Mouse (Mus musculus) hindbrain, postnatal 0 days (tissue): ENCODE data around the gene Sh3pxd2a. TPM values are rescaled to one million over a fixed set of nuclear protein-coding genes. Genes with fewer than 3 reads are reported as not detected.

Source experiments
- ATAC-seq: fragments of 200-750 bp; cut with Nextera tagmentation; 2 replicates; pipeline ENCODE4 v1.8.0; 2017; ENCODE audit warnings: mild to moderate bottlenecking, moderate TSS enrichment, moderate library complexity
- DNase-seq: peaks from one replicate; pipeline ENCODE4 v3.0.0-alpha.2; 2015; ENCODE audit warnings: low spot score
- H3K27ac ChIP-seq: fragments of 300-500 bp; sonication (generic); 2 replicates; pipeline ENCODE4 v1.5.1; 2014; ENCODE audit warnings: mild to moderate bottlenecking
- H3K27me3 ChIP-seq: fragments of 300-500 bp; sonication (generic); 2 replicates; pipeline ENCODE4 v1.6.1; 2014; ENCODE audit warnings: low read length, mixed read lengths; ENCODE audit not compliant: insufficient read depth
- H3K36me3 ChIP-seq: fragments of 300-500 bp; sonication (generic); 2 replicates; pipeline ENCODE4 v1.6.1; 2014; ENCODE audit warnings: low read length, mixed read lengths; ENCODE audit not compliant: insufficient read depth
- H3K4me1 ChIP-seq: fragments of 300-500 bp; sonication (generic); 2 replicates; pipeline ENCODE4 v1.6.1; 2014; ENCODE audit warnings: antibody characterized with exemption, low read length, mixed read lengths; ENCODE audit not compliant: insufficient read depth
- H3K4me2 ChIP-seq: fragments of 300-500 bp; sonication (generic); 2 replicates; pipeline ENCODE4 v1.6.1; 2014; ENCODE audit warnings: low read depth, mild to moderate bottlenecking, low read length, moderate library complexity, mixed read lengths
- H3K4me3 ChIP-seq: fragments of 300-500 bp; sonication (generic); 2 replicates; pipeline ENCODE4 v1.5.1; 2014; ENCODE audit warnings: low read length
- H3K9ac ChIP-seq: fragments of 300-500 bp; sonication (generic); replicated peaks from 2 replicates; pipeline ENCODE4 v1.6.1; 2014; ENCODE audit warnings: mild to moderate bottlenecking, low read length, moderate library complexity, mixed read lengths
- H3K9me3 ChIP-seq: fragments of 300-500 bp; sonication (generic); 2 replicates; pipeline ENCODE4 v1.6.1; 2016; ENCODE audit warnings: low read length, mixed read lengths
- CTCF ChIP-seq: IDR thresholded peaks from 2 replicates; pipeline ENCODE4 v1.5.1; 2016; ENCODE audit warnings: antibody characterized with exemption, control low read depth, low read depth
- WGBS: fragments of 180-500 bp; shearing (Covaris S2); extraction: QIAGEN DNeasy Blood & Tissue Kit; methylation state at CpG from one replicate; pipeline ENCODE4 v1.1.7; 2014; 5-methylcytosine and 5-hydroxymethylcytosine counted together
- polyA plus RNA-seq: library from polyadenylated mRNA; unstranded; fragments of >200 nt; fragmentation: Nextera tagmentation; extraction: Ambion mirVana; gene quantifications from 2 replicates; pipeline ENCODE4 v1.2.1, GENCODE M21; 2015
- total RNA-seq: library from RNA; depleted of rRNA; stranded (reverse); fragments of >200 nt; gene quantifications from 2 replicates; pipeline ENCODE4 v1.2.3, GENCODE M21; 2014; rRNA removed

The Sh3pxd2a gene
- 21.9 and 25.5 TPM in 2 replicates for total RNA-seq
- polyA plus RNA-seq = 1.4 and 1.8 TPM in 2 replicates

DNA sequence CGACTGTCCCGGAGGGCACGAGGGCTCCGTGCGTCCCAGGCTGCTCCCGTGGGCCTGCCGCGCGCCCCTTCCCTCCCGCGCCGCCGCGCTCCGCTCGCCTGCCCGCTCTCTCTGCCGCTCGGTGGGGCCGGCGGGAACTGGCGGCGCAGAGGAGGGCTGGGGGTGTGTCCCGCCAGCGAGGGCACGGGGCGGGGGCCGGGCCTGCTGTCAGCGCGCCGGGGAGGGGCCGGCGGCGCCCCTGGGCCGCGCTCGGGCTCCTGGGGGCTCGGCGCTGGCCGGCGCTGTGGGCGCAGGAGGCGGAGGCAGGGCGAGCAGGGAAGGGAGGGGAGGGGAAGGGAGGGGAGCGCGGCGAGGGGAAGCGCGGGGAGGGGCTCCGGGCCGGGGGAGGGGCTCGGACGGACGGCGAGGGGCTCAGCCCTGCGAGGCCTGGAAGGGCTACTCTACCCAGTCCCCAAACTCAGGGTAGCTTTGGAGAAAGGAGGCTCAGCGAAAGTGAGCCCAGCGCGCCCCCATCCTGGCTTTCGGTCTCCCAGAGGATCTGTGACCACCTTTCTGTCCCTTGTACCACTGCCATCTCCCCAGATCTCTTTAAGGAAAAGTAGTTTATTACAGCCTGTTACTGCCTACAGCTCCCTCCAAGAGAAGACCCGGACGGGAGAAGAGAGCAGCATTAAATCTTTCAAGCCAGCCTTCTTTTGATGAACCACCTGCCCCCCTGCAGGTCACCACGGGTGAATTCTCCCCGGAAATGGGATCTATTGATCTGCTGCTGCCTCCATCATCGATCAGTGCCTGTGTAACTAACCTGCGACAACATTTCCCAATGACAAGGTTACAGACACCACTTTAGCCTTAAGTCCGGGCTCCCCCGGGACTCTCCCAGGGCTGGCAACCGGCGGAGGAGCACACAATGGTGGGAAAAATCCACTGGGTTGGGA lies at the start of gene Sh3pxd2a:
TSS of gene Sh3pxd2a (minus strand) at position 98 of the 938 bp plus-strand sequence.
- peaks cover 8% of the 10 kb centered on the region; the same call in 1 of the 2 replicates for H3K4me1 ChIP-seq
- TF ChIP-seq CTCF = no peak
- peak within 1 kb of the TSS; percentile 68 for H3K9ac ChIP-seq
- peak within 1 kb of the TSS; percentile 66; the same call in 1 of the 2 replicates for H3K27ac ChIP-seq
- H3K4me3 ChIP-seq = peak within 1 kb of the TSS; percentile 63
- DNase-seq (peak; percentile 68), ATAC-seq (peak; percentile 85)
- under 1% methylated on average over 56 of the region's 70 CpGs for WGBS
- no peaks in the 10 kb centered on the region for H3K9me3 ChIP-seq
- H3K27me3 ChIP-seq = no peaks in the 10 kb centered on the region
- peak within 1 kb of the TSS; percentile 75 for H3K4me2 ChIP-seq
- H3K36me3 ChIP-seq = no peaks in the 10 kb centered on the region

DNA sequence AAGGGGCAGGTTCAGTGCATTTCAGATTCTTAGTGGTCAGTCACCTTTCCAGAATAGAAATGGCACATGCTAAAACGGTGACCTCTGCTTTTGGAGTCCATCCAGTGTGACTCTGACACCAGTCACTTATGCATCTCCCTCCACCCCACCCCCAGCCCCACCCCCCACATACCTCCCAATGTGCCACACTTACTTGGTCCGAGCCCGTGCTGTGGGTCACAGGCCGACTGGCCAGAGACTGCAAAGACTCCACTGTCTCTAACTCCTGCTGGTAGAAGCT lies 49.4 kb upstream of the Sh3pxd2a start:
- Histone ChIP-seq H3K9me3 (no peaks in the 10 kb centered on the region), H3K9ac (no peak overlapping the region), H3K27me3 (no peaks in the 10 kb centered on the region), H3K4me1 (0 out of 2 replicates have a peak, but pooled peaks cover 9% of the 10 kb centered on the region), H3K27ac (no peak overlapping the region), H3K4me2 (no peak overlapping the region), H3K36me3 (no peaks in the 10 kb centered on the region), H3K4me3 (no peak overlapping the region)
- DNase-seq (no peak), ATAC-seq (no peak)
- no peak for TF ChIP-seq CTCF
- 74% methylated on average over 4 of the region's 4 CpGs for WGBS

DNA sequence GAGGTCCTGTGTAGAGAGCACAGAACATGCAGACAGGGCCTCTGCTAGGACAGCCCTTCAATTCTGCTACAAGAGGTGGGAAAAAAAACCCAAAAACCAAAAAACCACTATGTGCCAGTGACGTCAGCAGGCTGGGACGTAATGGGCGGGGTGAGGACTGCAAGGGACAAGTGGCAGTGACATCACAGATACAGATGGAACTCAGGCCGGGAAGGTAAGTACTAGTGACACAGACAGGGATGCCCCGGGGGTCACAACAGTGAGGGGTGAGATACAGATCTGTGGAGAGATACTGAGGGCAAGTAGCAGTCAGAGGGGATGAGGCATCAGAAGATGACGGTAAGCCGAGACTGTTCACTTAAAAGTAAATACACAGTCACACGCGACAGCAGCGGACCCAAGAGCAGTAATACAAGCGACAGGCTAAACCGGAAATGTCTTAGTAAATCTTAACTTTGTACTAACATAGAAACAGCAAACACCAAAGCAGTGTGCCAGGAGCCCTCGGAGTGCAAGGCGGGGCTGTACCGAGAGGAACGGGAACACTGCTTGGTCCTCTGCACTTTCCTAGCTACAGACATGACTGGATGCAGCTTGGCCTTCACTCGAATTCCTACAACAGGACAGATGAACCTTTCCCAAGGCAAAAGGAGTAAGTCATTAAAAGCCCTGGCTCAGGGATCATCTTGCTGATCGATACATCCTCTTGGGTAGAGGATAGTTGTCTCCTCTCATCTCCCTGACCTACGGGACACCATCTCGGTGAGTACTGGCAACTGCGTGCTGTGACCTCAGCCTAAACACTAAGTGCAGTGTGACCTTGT lies 48.8 kb upstream of the Sh3pxd2a start:
- Histone ChIP-seq H3K27me3 (no peaks in the 10 kb centered on the region), H3K36me3 (no peaks in the 10 kb centered on the region), H3K9me3 (no peaks in the 10 kb centered on the region), H3K4me2 (no peak overlapping the region), H3K9ac (no peak overlapping the region), H3K4me1 (0 out of 2 replicates have a peak, but pooled peaks cover 9% of the 10 kb centered on the region), H3K4me3 (no peak overlapping the region), H3K27ac (no peak overlapping the region)
- WGBS = 85% methylated on average over 21 of the region's 21 CpGs
- no peak for DNase-seq
- no peak for ATAC-seq
- TF ChIP-seq CTCF = no peak

DNA sequence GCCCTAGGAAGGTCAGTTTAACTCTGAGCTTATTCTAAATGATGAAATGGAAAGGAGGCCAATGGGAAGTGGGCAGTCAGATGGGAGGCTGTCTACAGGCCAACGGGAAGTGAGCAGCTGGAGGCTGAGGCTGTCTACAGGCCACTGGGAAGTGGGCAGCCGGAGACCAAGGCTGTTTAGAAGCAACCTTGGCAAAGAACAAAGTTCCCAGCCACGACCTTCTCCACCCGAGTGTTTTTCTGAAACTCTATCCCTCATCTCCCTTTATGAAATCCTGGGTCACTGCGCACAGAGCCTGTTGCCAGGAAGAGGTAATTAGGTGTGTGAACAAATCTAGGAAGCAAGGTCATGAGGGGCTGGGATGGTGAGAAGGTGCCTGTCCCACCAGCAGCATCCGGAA lies 47.8 kb upstream of the Sh3pxd2a start:
- Histone ChIP-seq H3K9me3 (no peaks in the 10 kb centered on the region), H3K27me3 (no peaks in the 10 kb centered on the region), H3K27ac (no peak overlapping the region), H3K4me2 (no peak overlapping the region), H3K36me3 (no peaks in the 10 kb centered on the region), H3K4me1 (0 out of 2 replicates have a peak, but pooled peaks cover 9% of the 10 kb centered on the region), H3K9ac (no peak overlapping the region), H3K4me3 (no peak overlapping the region)
- 75% methylated on average over 6 of the region's 6 CpGs for WGBS
- no peak for ATAC-seq
- TF ChIP-seq CTCF = no peak
- DNase-seq = no peak

DNA sequence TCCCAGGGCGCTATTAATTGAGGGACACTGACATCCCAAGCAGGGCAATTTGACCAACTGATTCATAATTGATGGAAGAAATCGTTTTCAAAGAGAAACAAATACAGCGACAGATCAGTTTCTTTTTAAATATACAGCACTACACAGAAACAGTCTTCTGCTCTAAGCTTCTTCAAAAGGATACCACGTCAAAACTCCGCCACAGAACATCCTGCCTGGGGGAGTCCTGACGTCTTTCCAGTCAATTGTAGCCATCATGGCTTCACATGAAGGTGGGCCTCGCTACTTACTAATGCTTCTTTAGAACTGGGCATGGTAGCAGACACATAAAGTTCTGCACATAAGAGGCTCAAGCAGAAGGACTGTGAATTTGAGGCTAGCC lies 47.1 kb upstream of the Sh3pxd2a start:
- Histone ChIP-seq H3K27ac (peak overlapping the region; percentile 3; the same call in 1 of the 2 replicates), H3K27me3 (no peaks in the 10 kb centered on the region), H3K36me3 (no peaks in the 10 kb centered on the region), H3K4me2 (no peak overlapping the region; the same call in 1 of the 2 replicates), H3K9ac (0 out of 2 replicates have a peak overlapping the region, but pooled peaks have one; percentile 24), H3K9me3 (no peaks in the 10 kb centered on the region), H3K4me1 (0 out of 2 replicates have a peak, but pooled peaks cover 9% of the 10 kb centered on the region), H3K4me3 (no peak overlapping the region)
- ATAC-seq = no peak
- no peak for DNase-seq
- WGBS = 54% methylated on average over 7 of the region's 7 CpGs
- no peak for TF ChIP-seq CTCF

DNA sequence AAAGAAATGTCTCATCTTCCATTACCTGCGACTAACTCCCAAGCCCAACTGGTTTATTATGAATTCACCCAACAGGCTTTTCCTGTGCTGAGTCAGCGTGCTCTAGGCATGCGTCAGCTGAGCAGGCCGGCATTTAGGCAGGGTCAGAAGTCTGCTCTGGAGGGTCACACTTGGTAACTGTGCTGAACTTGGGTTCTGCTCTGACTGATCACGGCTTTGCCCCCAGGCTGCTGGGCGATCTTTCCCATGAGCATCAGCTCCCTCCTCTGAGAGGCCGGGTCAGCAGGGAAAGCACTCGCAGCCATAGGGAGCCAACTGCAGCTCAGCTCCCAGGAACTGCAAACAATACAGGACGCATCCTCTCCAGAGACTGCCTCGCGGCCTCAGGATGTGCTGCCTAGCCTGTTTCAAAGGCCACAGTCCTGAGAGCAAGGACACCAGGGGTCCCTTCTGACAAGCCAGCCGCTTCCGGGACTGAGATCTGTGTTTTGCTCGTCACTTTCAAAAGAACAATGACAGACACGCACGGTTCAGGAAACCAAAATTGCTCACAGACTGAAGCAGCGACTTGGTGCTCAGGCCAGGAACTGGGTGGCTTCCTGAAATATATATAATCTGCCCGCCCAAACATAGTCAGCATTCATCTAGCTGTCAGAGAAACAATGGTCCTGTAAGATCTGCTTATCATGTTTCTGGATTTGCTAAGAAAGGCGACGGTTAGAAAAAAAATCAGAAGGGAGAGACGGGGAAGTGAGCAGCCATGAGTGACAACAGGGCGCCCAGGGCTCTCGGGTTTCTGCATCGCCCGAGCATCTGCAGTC lies 46.5 kb upstream of the Sh3pxd2a start:
- WGBS = 18% methylated on average over 25 of the region's 25 CpGs
- H3K4me2 ChIP-seq = peak overlapping the region; percentile 2; the same call in 1 of the 2 replicates
- 0 out of 2 replicates have a peak overlapping the region, but pooled peaks have one; percentile 24 for H3K9ac ChIP-seq
- ATAC-seq (no peak), DNase-seq (no peak)
- H3K9me3 ChIP-seq = no peaks in the 10 kb centered on the region
- no peaks in the 10 kb centered on the region for H3K36me3 ChIP-seq
- peak overlapping the region; percentile 51 for H3K27ac ChIP-seq
- TF ChIP-seq CTCF = no peak
- no peaks in the 10 kb centered on the region for H3K27me3 ChIP-seq
- H3K4me1 ChIP-seq = 0 out of 2 replicates have a peak, but pooled peaks cover 9% of the 10 kb centered on the region
- no peak overlapping the region for H3K4me3 ChIP-seq
